Mouse (Mus musculus): Measurements from ENCODE around the gene Olfr1474.
"Not testable (repeated sequence)": the region's sequence is repeated elsewhere in the genome, so short reads cannot be mapped to it uniquely, and the experiment has no call there.

The Olfr1474 gene

GRCm38 (mm10) chr19:13469265-13469664, at the start of gene Olfr1474:
Gene Olfr1474 (plus strand): TSS chr19:13469565.
- not testable (repeated sequence) for DNase-seq

- DNase-seq = not testable (repeated sequence)
Observed at GRCm38 (mm10) chr19:13443109-13443508, 26.3 kb upstream of the Olfr1474 start, which contains the start of gene Olfr1471. Gene Olfr1471 (plus strand): TSS chr19:13443409.

GRCm38 (mm10) chr19:13455986-13456385, 13.4 kb upstream of the Olfr1474 start, which contains the start of gene Olfr1472:
Gene Olfr1472 (minus strand): TSS chr19:13456086.
- no peak for DNase-seq

- no peak for DNase-seq
Observed at GRCm38 (mm10) chr19:13480096-13480495, 10.7 kb downstream of the Olfr1474 start, which contains the start of gene Olfr1475. Gene Olfr1475 (minus strand): TSS chr19:13480196.

GRCm38 (mm10) chr19:13500246-13500645, 30.9 kb downstream of the Olfr1474 start, which contains the start of gene Olfr1477:
Gene Olfr1477 (plus strand): TSS chr19:13500546.
- DNase-seq = no peak
